22 mouse cellular contexts compared by ENCODE assay signal in genomic region chr7:29438204-29438603, GRCm38 (mm10).
DNase-seq lines count a peak whose midpoint lies in the region; ATAC-seq and TF ChIP-seq lines count a peak whose summit lies in the region.
"Had no signal": no experiment of that assay in that cellular context is flagged by ENCODE, and none has a peak within 500 bp of the region (broad histone marks: within the 10 kb centered on the region; RNA-seq: fewer than 3 reads in every experiment).

No protein-coding gene starts in this region.

- H3K27me3 ChIP-seq in hindbrain, embryonic 13.5 days, result no peaks in the 10 kb centered on the region
- H3K27me3 ChIP-seq in hindbrain, embryonic 12.5 days, result no peaks in the 10 kb centered on the region
- no peaks in the 10 kb centered on the region for H3K27me3 ChIP-seq in lung, postnatal 0 days (replicated peaks; ENCODE audit: insufficient read depth, low read length)
- H3K27me3 ChIP-seq: kidney, embryonic 15.5 days; liver, embryonic 15.5 days; lung, embryonic 15.5 days had no signal

- peaks cover 42% of the 10 kb centered on the region for H3K4me1 ChIP-seq in hindbrain, embryonic 13.5 days (replicated peaks)
- H3K4me1 ChIP-seq in hindbrain, embryonic 12.5 days, result peaks cover 21% of the 10 kb centered on the region; the same call in 1 of the 2 replicates
- peaks cover 6% of the 10 kb centered on the region; the same call in 1 of the 2 replicates for H3K4me1 ChIP-seq in lung, postnatal 0 days (ENCODE audit: insufficient read depth, low read depth, low read length)
- H3K4me1 ChIP-seq: liver, embryonic 15.5 days had no signal

- no peak overlapping the region for H3K4me2 ChIP-seq in hindbrain, embryonic 13.5 days
- H3K4me2 ChIP-seq in hindbrain, embryonic 12.5 days (replicated peaks), result no peak overlapping the region
- H3K4me2 ChIP-seq in lung, postnatal 0 days (replicated peaks; ENCODE audit: low read depth, low read length), result no peak overlapping the region
- H3K4me2 ChIP-seq: kidney, embryonic 15.5 days; liver, embryonic 15.5 days; lung, embryonic 15.5 days had no signal

- peak overlapping the region; percentile 62 for H3K27ac ChIP-seq in hindbrain, embryonic 13.5 days
- H3K27ac ChIP-seq in hindbrain, embryonic 12.5 days, result no peak overlapping the region
- peak overlapping the region; percentile 32; the same call in 1 of the 2 replicates for H3K27ac ChIP-seq in lung, postnatal 0 days (ENCODE audit: low read length)
- H3K27ac ChIP-seq: heart, embryonic 10.5 days; kidney, embryonic 15.5 days; limb, embryonic 10.5 days; liver, embryonic 15.5 days; macrophage had no signal

- H3K36me3 ChIP-seq in hindbrain, embryonic 13.5 days, result no peaks in the 10 kb centered on the region
- no peaks in the 10 kb centered on the region for H3K36me3 ChIP-seq in hindbrain, embryonic 12.5 days
- H3K36me3 ChIP-seq in lung, postnatal 0 days (ENCODE audit: insufficient read depth, low read length), result no peaks in the 10 kb centered on the region
- H3K36me3 ChIP-seq: heart, embryonic 10.5 days; kidney, embryonic 15.5 days; liver, embryonic 15.5 days; lung, embryonic 15.5 days had no signal

- no peak for ATAC-seq in hindbrain, embryonic 13.5 days (ENCODE audit: low FRiP score)
- ATAC-seq in hindbrain, embryonic 12.5 days (ENCODE audit: low FRiP score), result no peak
- no peak for ATAC-seq in lung, postnatal 0 days
- ATAC-seq: intestine, postnatal 0 days had no signal

- no peak for TF ChIP-seq CTCF in lung, postnatal 0 days (IDR thresholded peaks at IDR 0.05)

- peak; percentile 63 for DNase-seq in adrenal gland, postnatal 10 days
- no peak for DNase-seq in adrenal gland, adult 8-10 months
- no peak for DNase-seq in lung, postnatal 0 days (ENCODE audit: low spot score)
- no peak for DNase-seq in lung, postnatal 36 days
- DNase-seq in adrenal gland, postnatal 36 days, result peak; percentile 52 to 53
- no peak for DNase-seq in cerebellum, postnatal 25 days
- DNase-seq: cerebellum, adult 11 months; cerebellum, adult 9-11 months; forebrain, postnatal 0 days; liver; right cerebral cortex, postnatal 25 days; spleen, adult 18-20 months; thymus, postnatal 25 days had no signal

- no peak overlapping the region for H3K9ac ChIP-seq in hindbrain, embryonic 13.5 days
- H3K9ac ChIP-seq in hindbrain, embryonic 12.5 days, result no peak overlapping the region
- H3K9ac ChIP-seq in lung, postnatal 0 days (replicated peaks; ENCODE audit: low read depth), result no peak overlapping the region
- H3K9ac ChIP-seq: forebrain, postnatal 0 days; kidney, embryonic 15.5 days; liver, embryonic 15.5 days; lung, embryonic 15.5 days had no signal

- H3K9me3 ChIP-seq in hindbrain, embryonic 13.5 days, result no peaks in the 10 kb centered on the region
- no peaks in the 10 kb centered on the region for H3K9me3 ChIP-seq in hindbrain, embryonic 12.5 days (replicated peaks)
- H3K9me3 ChIP-seq in lung, postnatal 0 days (ENCODE audit: low read length), result no peaks in the 10 kb centered on the region
- H3K9me3 ChIP-seq: heart, embryonic 10.5 days; kidney, embryonic 15.5 days; limb, embryonic 10.5 days; liver, embryonic 15.5 days; lung, embryonic 15.5 days had no signal

- WGBS in hindbrain, embryonic 13.5 days, result 83% methylated on average over 14 of the region's 14 CpGs
- 89% methylated on average over 14 of the region's 14 CpGs for WGBS in hindbrain, embryonic 12.5 days
- 85% methylated on average over 14 of the region's 14 CpGs for WGBS in lung, postnatal 0 days

- H3K4me3 ChIP-seq in hindbrain, embryonic 13.5 days, result no peak overlapping the region
- H3K4me3 ChIP-seq in hindbrain, embryonic 12.5 days, result no peak overlapping the region
- no peak overlapping the region for H3K4me3 ChIP-seq in lung, postnatal 0 days (ENCODE audit: low read depth, low read length)
- H3K4me3 ChIP-seq: heart, embryonic 10.5 days; kidney, embryonic 15.5 days; limb, embryonic 10.5 days; liver, embryonic 15.5 days; lung, embryonic 15.5 days had no signal

- no peak for TF ChIP-seq EP300 in lung, postnatal 0 days (IDR thresholded peaks at IDR 0.05)

Comparison
In these comparisons a context has a peak if more than half of its experiments do, and no peak if none do; other contexts are left out.
1. DNase-seq: peak in adrenal gland, postnatal 10 days (single experiment) and adrenal gland, postnatal 36 days (2 of 2); none in adrenal gland, adult 8-10 months (single experiment), lung, postnatal 0 days (single experiment), lung, postnatal 36 days (single experiment) and cerebellum, postnatal 25 days (0 of 2).